Mouse (Mus musculus) forebrain, embryonic 12.5 days (tissue): Measurements from ENCODE around the gene Khdrbs2. TPM values are rescaled to one million over a fixed set of nuclear protein-coding genes. Genes with fewer than 3 reads are reported as not detected.

ENCODE experiments used
- ATAC-seq: fragments of 200-750 bp; cut with Nextera tagmentation; 2 replicates; pipeline ENCODE4 v1.8.0; 2017; ENCODE audit warnings: moderate TSS enrichment; ENCODE audit not compliant: low FRiP score
- H3K27ac ChIP-seq: fragments of 300-500 bp; sonication (generic); 2 replicates; pipeline ENCODE4 v1.5.1; 2016; ENCODE audit warnings: mild to moderate bottlenecking
- H3K27me3 ChIP-seq: fragments of 300-500 bp; sonication (generic); 2 replicates; pipeline ENCODE4 v1.6.1; 2016; ENCODE audit warnings: mild to moderate bottlenecking
- H3K36me3 ChIP-seq: fragments of 300-500 bp; sonication (generic); replicated peaks from 2 replicates; pipeline ENCODE4 v1.6.1; 2016; ENCODE audit warnings: mild to moderate bottlenecking
- H3K4me1 ChIP-seq: fragments of 300-500 bp; sonication (generic); 2 replicates; pipeline ENCODE4 v1.6.1; 2016
- H3K4me2 ChIP-seq: fragments of 300-500 bp; sonication (generic); 2 replicates; pipeline ENCODE4 v1.6.1; 2016; ENCODE audit warnings: mild to moderate bottlenecking, moderate library complexity
- H3K4me3 ChIP-seq: fragments of 300-500 bp; sonication (generic); replicated peaks from 2 replicates; pipeline ENCODE4 v1.5.1; 2016; ENCODE audit warnings: mild to moderate bottlenecking
- H3K9ac ChIP-seq: fragments of 300-500 bp; sonication (generic); 2 replicates; pipeline ENCODE4 v1.6.1; 2016; ENCODE audit warnings: mild to moderate bottlenecking
- H3K9me3 ChIP-seq: fragments of 300-500 bp; sonication (generic); 2 replicates; pipeline ENCODE4 v1.6.1; 2016
- WGBS: fragments of 180-500 bp; shearing (Covaris S2); methylation state at CpG from one replicate; pipeline ENCODE4 v1.1.7; 2016; 5-methylcytosine and 5-hydroxymethylcytosine counted together
- polyA plus RNA-seq: library from polyadenylated mRNA; unstranded; fragments of >200 nt; fragmentation: Nextera tagmentation; extraction: Ambion mirVana; gene quantifications from 2 replicates; pipeline ENCODE4 v1.2.1, GENCODE M21; 2016

Khdrbs2 gene
- polyA plus RNA-seq, 1 experiment from 2014 or later, result 21.8 TPM

GRCm38 (mm10) chr1:32347538-32347937 is 175.0 kb downstream of the Khdrbs2 start:
- WGBS, result 85% methylated on average over 2 of the region's 2 CpGs
- no peak overlapping the region for H3K9ac ChIP-seq
- no peaks in the 10 kb centered on the region for H3K4me1 ChIP-seq
- H3K4me2 ChIP-seq, result no peak overlapping the region
- no peaks in the 10 kb centered on the region for H3K36me3 ChIP-seq
- H3K4me3 ChIP-seq, result no peak overlapping the region
- H3K27me3 ChIP-seq, result no peaks in the 10 kb centered on the region
- no peak overlapping the region for H3K27ac ChIP-seq
- no peaks in the 10 kb centered on the region for H3K9me3 ChIP-seq
- no peak for ATAC-seq

- Histone ChIP-seq H3K4me1 (no peaks in the 10 kb centered on the region), H3K9ac (no peak overlapping the region), H3K9me3 (no peaks in the 10 kb centered on the region), H3K27me3 (no peaks in the 10 kb centered on the region), H3K36me3 (no peaks in the 10 kb centered on the region), H3K27ac (no peak overlapping the region), H3K4me3 (no peak overlapping the region), H3K4me2 (no peak overlapping the region)
- 95% methylated on average over 1 of the region's 1 CpGs for WGBS
- no peak for ATAC-seq
Observed at GRCm38 (mm10) chr1:32352076-32352475, 179.6 kb downstream of the Khdrbs2 start.

GRCm38 (mm10) chr1:32363539-32363938 is 191.0 kb downstream of the Khdrbs2 start:
- Histone ChIP-seq H3K36me3 (no peaks in the 10 kb centered on the region), H3K4me2 (no peak overlapping the region), H3K27ac (no peak overlapping the region), H3K27me3 (no peaks in the 10 kb centered on the region), H3K4me3 (no peak overlapping the region), H3K9ac (no peak overlapping the region), H3K9me3 (no peaks in the 10 kb centered on the region), H3K4me1 (no peaks in the 10 kb centered on the region)
- 55% methylated on average over 2 of the region's 2 CpGs for WGBS
- ATAC-seq, result no peak

GRCm38 (mm10) chr1:32397553-32397952 is 225.0 kb downstream of the Khdrbs2 start:
- WGBS, result 80% methylated on average over 6 of the region's 6 CpGs
- Histone ChIP-seq H3K4me3 (no peak overlapping the region), H3K36me3 (no peaks in the 10 kb centered on the region), H3K27ac (no peak overlapping the region), H3K9ac (no peak overlapping the region), H3K27me3 (no peaks in the 10 kb centered on the region), H3K4me2 (no peak overlapping the region), H3K4me1 (no peaks in the 10 kb centered on the region), H3K9me3 (no peaks in the 10 kb centered on the region)
- ATAC-seq, result no peak

- 87% methylated on average over 2 of the region's 2 CpGs for WGBS
- no peak overlapping the region for H3K4me2 ChIP-seq
- no peak for ATAC-seq
- H3K9ac ChIP-seq, result no peak overlapping the region
- H3K36me3 ChIP-seq, result no peaks in the 10 kb centered on the region
- H3K4me1 ChIP-seq, result no peaks in the 10 kb centered on the region
- no peak overlapping the region for H3K4me3 ChIP-seq
- no peaks in the 10 kb centered on the region for H3K27me3 ChIP-seq
- no peaks in the 10 kb centered on the region for H3K9me3 ChIP-seq
- no peak overlapping the region for H3K27ac ChIP-seq
Observed at GRCm38 (mm10) chr1:32407651-32408050, 235.1 kb downstream of the Khdrbs2 start.

GRCm38 (mm10) chr1:32428410-32428809 is 255.9 kb downstream of the Khdrbs2 start:
- Histone ChIP-seq H3K27me3 (no peaks in the 10 kb centered on the region), H3K9me3 (no peaks in the 10 kb centered on the region), H3K4me1 (no peaks in the 10 kb centered on the region), H3K36me3 (no peaks in the 10 kb centered on the region), H3K4me3 (no peak overlapping the region), H3K9ac (no peak overlapping the region), H3K27ac (no peak overlapping the region), H3K4me2 (no peak overlapping the region)
- ATAC-seq, result no peak
- 59% methylated on average over 1 of the region's 1 CpGs for WGBS

GRCm38 (mm10) chr1:32429493-32429892 is 257.0 kb downstream of the Khdrbs2 start:
- Histone ChIP-seq H3K27me3 (no peaks in the 10 kb centered on the region), H3K27ac (no peak overlapping the region), H3K4me1 (no peaks in the 10 kb centered on the region), H3K9me3 (no peaks in the 10 kb centered on the region), H3K36me3 (no peaks in the 10 kb centered on the region), H3K4me3 (no peak overlapping the region), H3K4me2 (no peak overlapping the region), H3K9ac (no peak overlapping the region)
- ATAC-seq, result no peak
- WGBS, result 60% methylated on average over 1 of the region's 1 CpGs

- Histone ChIP-seq H3K9me3 (no peaks in the 10 kb centered on the region), H3K4me1 (no peaks in the 10 kb centered on the region), H3K4me3 (no peak overlapping the region), H3K36me3 (no peaks in the 10 kb centered on the region), H3K4me2 (no peak overlapping the region), H3K27me3 (no peaks in the 10 kb centered on the region), H3K27ac (no peak overlapping the region), H3K9ac (no peak overlapping the region)
- whole genome bisulfite sequencing, result 90% methylated on average over 3 of the region's 3 CpGs
- no peak for ATAC-seq
Observed at GRCm38 (mm10) chr1:32430516-32430915, 258.0 kb downstream of the Khdrbs2 start.

- Histone ChIP-seq H3K9me3 (no peaks in the 10 kb centered on the region), H3K4me1 (no peaks in the 10 kb centered on the region), H3K9ac (no peak overlapping the region), H3K27ac (no peak overlapping the region), H3K4me3 (no peak overlapping the region), H3K27me3 (no peaks in the 10 kb centered on the region), H3K36me3 (no peaks in the 10 kb centered on the region), H3K4me2 (no peak overlapping the region)
- ATAC-seq, result no peak
- WGBS, result 93% methylated on average over 2 of the region's 2 CpGs
Observed at GRCm38 (mm10) chr1:32433118-32433517, 260.6 kb downstream of the Khdrbs2 start.

- no peak overlapping the region for H3K4me2 ChIP-seq
- 84% methylated on average over 5 of the region's 5 CpGs for WGBS
Observed at GRCm38 (mm10) chr1:32443927-32444326, 271.4 kb downstream of the Khdrbs2 start.

GRCm38 (mm10) chr1:32463103-32463516 is 290.6 kb downstream of the Khdrbs2 start:
- Histone ChIP-seq H3K27ac (no peak overlapping the region), H3K36me3 (no peaks in the 10 kb centered on the region), H3K4me3 (no peak overlapping the region), H3K4me1 (no peaks in the 10 kb centered on the region), H3K4me2 (no peak overlapping the region), H3K9ac (no peak overlapping the region), H3K9me3 (no peaks in the 10 kb centered on the region), H3K27me3 (no peaks in the 10 kb centered on the region)
- 80% methylated on average over 6 of the region's 6 CpGs for WGBS
- ATAC-seq, result peak; percentile 64; the same call in 1 of the 2 replicates

More at GRCm38 (mm10) chr1:32443927-32444326, 271.4 kb downstream of the Khdrbs2 start:
- H3K36me3 ChIP-seq, result no peaks in the 10 kb centered on the region
- no peaks in the 10 kb centered on the region for H3K4me1 ChIP-seq
- no peaks in the 10 kb centered on the region for H3K9me3 ChIP-seq
- H3K9ac ChIP-seq, result no peak overlapping the region
- H3K27ac ChIP-seq, result no peak overlapping the region
- H3K27me3 ChIP-seq, result no peaks in the 10 kb centered on the region
- no peak for ATAC-seq
- H3K4me3 ChIP-seq, result no peak overlapping the region

- H3K9ac ChIP-seq, result no peak overlapping the region
- H3K27ac ChIP-seq, result no peak overlapping the region
- no peaks in the 10 kb centered on the region for H3K36me3 ChIP-seq
- no peak for ATAC-seq
- H3K4me2 ChIP-seq, result no peak overlapping the region
- 85% methylated on average over 2 of the region's 2 CpGs for WGBS
- H3K27me3 ChIP-seq, result no peaks in the 10 kb centered on the region
- H3K4me3 ChIP-seq, result no peak overlapping the region
- no peaks in the 10 kb centered on the region for H3K4me1 ChIP-seq
- H3K9me3 ChIP-seq, result no peaks in the 10 kb centered on the region
Observed at GRCm38 (mm10) chr1:32471022-32471421, 298.5 kb downstream of the Khdrbs2 start.

GRCm38 (mm10) chr1:32471502-32472214 is 299.1 kb downstream of the Khdrbs2 start:
- ATAC-seq, result no peak
- Histone ChIP-seq H3K4me3 (no peak overlapping the region), H3K27ac (no peak overlapping the region), H3K4me1 (no peaks in the 10 kb centered on the region), H3K4me2 (no peak overlapping the region), H3K9ac (no peak overlapping the region), H3K36me3 (no peaks in the 10 kb centered on the region), H3K9me3 (no peaks in the 10 kb centered on the region), H3K27me3 (no peaks in the 10 kb centered on the region)
- 75% methylated on average over 11 of the region's 11 CpGs for WGBS
